Mouse (Mus musculus) CH12.LX (cell line): ENCODE results near the gene Ush1g.

ENCODE experiments used
- CTCF ChIP-seq, 2 experiments: IDR thresholded peaks in 1 of 2; conservative IDR thresholded peaks in 1 of 2; 2 replicates each; pipeline ENCODE4 v1.5.1; 2011 to 2012; ENCODE audit warnings: low read depth in 2 of 2, low read length in 2 of 2, improper control_type of control experiment in 1 of 2, inconsistent platforms in 1 of 2, mild to moderate bottlenecking in 1 of 2, moderate library complexity in 1 of 2
- EP300 ChIP-seq: IDR thresholded peaks from 2 replicates; pipeline ENCODE4 v1.6.1; 2011; ENCODE audit warnings: low read length, improper control_type of control experiment
- PAX5 ChIP-seq: IDR thresholded peaks from 2 replicates; pipeline ENCODE4 v1.6.1; 2012; ENCODE audit warnings: low read length, inconsistent platforms, mixed read lengths
- POLR2A ChIP-seq: IDR thresholded peaks from 2 replicates; pipeline ENCODE4 v1.6.1; 2011; ENCODE audit warnings: low read depth, mild to moderate bottlenecking, improper control_type of control experiment, low read length
- POLR2AphosphoS2 ChIP-seq: IDR thresholded peaks from 2 replicates; pipeline ENCODE4 v1.6.1; 2011; ENCODE audit warnings: low read depth, low read length, improper control_type of control experiment
- USF1 ChIP-seq: IDR thresholded peaks from 2 replicates; pipeline ENCODE4 v1.6.1; 2014; ENCODE audit warnings: low read depth, mild to moderate bottlenecking, inconsistent platforms, low read length, improper control_type of control experiment
- ZMIZ1 ChIP-seq: IDR thresholded peaks from 2 replicates; pipeline ENCODE4 v1.6.1; 2012; ENCODE audit warnings: low read depth, mild to moderate bottlenecking, inconsistent platforms, low read length, improper control_type of control experiment

DNA sequence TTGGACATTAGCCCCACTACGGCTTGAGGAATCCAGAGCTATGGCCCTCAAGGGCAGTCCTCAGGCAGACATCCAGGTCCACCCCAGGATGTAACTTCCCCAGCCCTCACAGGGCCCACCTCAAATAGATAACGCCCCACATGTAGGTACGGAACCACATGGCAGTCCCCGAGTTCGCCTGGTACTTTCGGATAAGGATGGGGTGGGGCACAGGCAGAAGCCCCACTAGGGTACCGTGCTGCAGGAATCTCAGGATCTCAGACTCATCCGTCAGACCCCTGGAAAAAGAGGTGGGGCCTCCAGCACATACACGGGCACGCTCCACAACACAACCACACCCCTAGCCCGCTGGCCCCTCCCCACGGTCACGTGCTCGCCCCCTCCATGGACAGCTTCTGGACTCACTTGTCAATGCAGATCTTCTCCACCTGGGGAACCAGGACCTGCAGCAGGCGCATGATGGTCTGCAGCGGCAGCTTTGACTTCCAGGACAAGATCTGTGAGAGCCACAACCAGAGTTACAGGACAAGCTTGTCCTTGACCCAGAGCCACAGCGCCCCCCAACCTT is 26.9 kb upstream of the Ush1g start:
- TF ChIP-seq POLR2AphosphoS2 (no peak), CTCF (conservative IDR thresholded peaks at IDR 0.05 in 1 of 2, IDR thresholded peaks at IDR 0.05 in 1 of 2; ENCODE audit: low read depth in 2 of 2, low read length in 2 of 2) (no peak), PAX5 (no peak), EP300 (no peak), ZMIZ1 (no peak), USF1 (peak; percentile 45), POLR2A (no peak)
